8 mouse cellular contexts compared by ENCODE assay signal in genomic region chr8:117257029-117257820, GRCm38 (mm10). TPM values are rescaled to one million over a fixed set of nuclear protein-coding genes. Genes with fewer than 3 reads are reported as not detected.
A peak's percentile ranks its signal among the peaks of the same experiment; 100 is the strongest.
DNase-seq lines count a peak whose midpoint lies in the region; ATAC-seq lines count a peak whose summit lies in the region.

Cmip (plus strand) TSS chr8:117257064.

- peak within 1 kb of the TSS; percentile 94 for H3K27ac ChIP-seq in hindbrain, embryonic 16.5 days (ENCODE audit: low read depth, low read length)
- peak within 1 kb of the TSS; percentile 94 for H3K27ac ChIP-seq in midbrain, embryonic 16.5 days (ENCODE audit: low read length)

- ATAC-seq in hindbrain, embryonic 16.5 days = peak; percentile 38
- peak; percentile 40 for ATAC-seq in midbrain, embryonic 16.5 days

- under 1% methylated on average over 53 of the region's 65 CpGs for WGBS in hindbrain, embryonic 16.5 days
- WGBS in midbrain, embryonic 16.5 days = 0% methylated on average over 54 of the region's 65 CpGs

- intact Hi-C loops in left cerebral cortex, postnatal 4 days (cut with DNase I) = loop anchor here (10.0 kb wide), 1 partner anchor 218 kb away; no protein-coding TSS in a partner anchor

- no peaks in the 10 kb centered on the region for H3K9me3 ChIP-seq in hindbrain, embryonic 16.5 days (ENCODE audit: control insufficient read depth, low read length)
- no peaks in the 10 kb centered on the region for H3K9me3 ChIP-seq in midbrain, embryonic 16.5 days (replicated peaks; ENCODE audit: control insufficient read depth, low read length, poor library complexity, severe bottlenecking)

- peak within 1 kb of the TSS; percentile 64 for H3K4me3 ChIP-seq in hindbrain, embryonic 16.5 days (ENCODE audit: low read length)
- H3K4me3 ChIP-seq in midbrain, embryonic 16.5 days (ENCODE audit: low read depth, low read length) = peak within 1 kb of the TSS; percentile 89

- H3K4me2 ChIP-seq in hindbrain, embryonic 16.5 days (ENCODE audit: low read length) = peak within 1 kb of the TSS; percentile 89
- H3K4me2 ChIP-seq in midbrain, embryonic 16.5 days (ENCODE audit: low read length) = peak within 1 kb of the TSS; percentile 96

- H3K4me1 ChIP-seq in hindbrain, embryonic 16.5 days (ENCODE audit: control insufficient read depth, insufficient read depth, low read depth, low read length) = peaks cover 22% of the 10 kb centered on the region
- peaks cover 28% of the 10 kb centered on the region for H3K4me1 ChIP-seq in midbrain, embryonic 16.5 days (ENCODE audit: control insufficient read depth, insufficient read depth, low read length)

- peak within 1 kb of the TSS; percentile 98 for H3K9ac ChIP-seq in hindbrain, embryonic 16.5 days (ENCODE audit: low read depth, low read length)
- H3K9ac ChIP-seq in midbrain, embryonic 16.5 days (ENCODE audit: low read depth, low read length) = peak within 1 kb of the TSS; percentile 98

- no peaks in the 10 kb centered on the region for H3K27me3 ChIP-seq in hindbrain, embryonic 16.5 days (replicated peaks; ENCODE audit: control insufficient read depth, insufficient read depth, low read length)
- no peaks in the 10 kb centered on the region for H3K27me3 ChIP-seq in midbrain, embryonic 16.5 days (ENCODE audit: control insufficient read depth, insufficient read depth, low read depth, low read length)

- DNase-seq in 3T3-L1 (ENCODE audit: low read depth, low spot score) (peak; percentile 48), NIH3T3 (ENCODE audit: low read depth) (peak; percentile 48)
- DNase-seq in cerebellum, postnatal 10 days = peak; percentile 70 to 72
- DNase-seq in frontal cortex, postnatal 36 days (ENCODE audit: low spot score in 2 of 2) = peak; percentile 41 to 51
- peak; percentile 58 for DNase-seq in left cerebral cortex, postnatal 4 days
- DNase-seq in testis, postnatal 10 days (ENCODE audit: low spot score) = peak; percentile 62

- no peaks in the 10 kb centered on the region for H3K36me3 ChIP-seq in hindbrain, embryonic 16.5 days (ENCODE audit: control insufficient read depth, insufficient read depth, low read length)
- no peaks in the 10 kb centered on the region for H3K36me3 ChIP-seq in midbrain, embryonic 16.5 days (ENCODE audit: control insufficient read depth, insufficient read depth, low read length)

RNA-seq across cellular contexts. Expression of gene Cmip, which starts in this region (rescaled TPM):
- polyA plus RNA-seq in hindbrain, embryonic 16.5 days (2015; fragmentation: Nextera tagmentation; extraction: Ambion mirVana) = 136 and 143 TPM in 2 replicates
- total RNA-seq in left cerebral cortex, postnatal 4 days (2021) = 100 to 1,000 TPM; 351 to 377 TPM
- 141 and 146 TPM in 2 replicates for polyA plus RNA-seq in midbrain, embryonic 16.5 days (2015; fragmentation: Nextera tagmentation; extraction: Ambion mirVana)

Comparison
In these comparisons a context has a peak if more than half of its experiments do, and no peak if none do; other contexts are left out.
1. Peak in every context shown above with its lines: DNase-seq, ATAC-seq, H3K4me3 ChIP-seq and H3K27ac ChIP-seq.